Mouse (Mus musculus) adrenal gland, adult 18-20 months (tissue): ENCODE measurements around the gene Sh3kbp1. TPM values are rescaled to one million over a fixed set of nuclear protein-coding genes. Genes with fewer than 3 reads are reported as not detected.

Experiments
- DNase-seq, 2 experiments: peaks; one replicate each; pipeline ENCODE4 v3.0.0; 2021 to 2022; ENCODE audit warnings: low spot score in 2 of 2
- total RNA-seq, 2 experiments: library from RNA; stranded (reverse); gene quantifications; 1 replicate in 1 of 2; 2 replicates in 1 of 2; pipeline ENCODE4 v1.2.3; 2021

Sh3kbp1 gene
- total RNA-seq, 2 experiments from 2014 or later, result 27.1 to 50.0 TPM

- no peak for DNase-seq
These were observed 202.2 kb downstream of the Sh3kbp1 start for GRCm38 (mm10) chrX:159829192-159829852.

DNA sequence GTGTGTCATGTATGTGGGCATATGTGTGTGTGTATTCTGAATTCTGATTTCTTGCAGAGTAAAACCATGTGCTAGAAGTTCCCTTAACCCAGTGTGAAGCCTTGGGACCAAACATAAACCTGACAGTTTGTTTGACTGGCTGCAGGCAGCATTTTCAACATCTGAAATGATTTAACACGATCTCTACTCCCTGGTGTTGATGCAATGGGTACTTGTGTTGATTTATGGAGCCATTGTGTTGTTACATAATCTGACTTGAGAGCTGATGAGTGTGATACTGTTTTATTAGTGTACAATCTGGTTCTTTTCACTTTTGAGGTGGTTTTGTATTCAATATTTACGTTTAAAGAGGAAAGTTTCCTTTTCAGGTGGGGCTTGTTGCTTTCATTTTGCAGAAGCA, 204.1 kb downstream of the Sh3kbp1 start:
- DNase-seq, result no peak

GRCm38 (mm10) chrX:159835239-159835638, 208.2 kb downstream of the Sh3kbp1 start:
- no peak for DNase-seq

GRCm38 (mm10) chrX:159837379-159837778, 210.3 kb downstream of the Sh3kbp1 start:
- no peak for DNase-seq

- no peak for DNase-seq
These were observed 212.7 kb downstream of the Sh3kbp1 start for GRCm38 (mm10) chrX:159839786-159840185.

- no peak for DNase-seq
These were observed 213.2 kb downstream of the Sh3kbp1 start for GRCm38 (mm10) chrX:159840225-159840624.

DNA sequence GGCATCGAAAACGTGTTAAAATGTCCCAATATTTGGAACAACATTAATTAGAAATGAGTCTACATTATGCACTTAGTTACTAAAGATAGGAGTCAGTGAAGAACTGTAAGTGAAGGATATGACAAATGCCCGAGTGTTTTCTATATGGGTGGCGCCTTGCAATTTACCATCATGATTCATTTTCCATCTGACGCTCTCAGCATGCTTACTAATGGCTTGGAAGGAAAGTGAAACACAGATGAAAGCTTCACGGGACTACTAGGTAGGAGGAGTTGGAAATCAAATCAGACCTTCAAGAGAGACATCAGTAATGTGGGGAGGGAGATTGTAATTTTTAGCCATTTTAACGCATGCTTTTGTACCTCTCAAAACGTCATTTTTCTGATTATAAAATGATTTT, 223.7 kb downstream of the Sh3kbp1 start:
- DNase-seq, result no peak

DNA sequence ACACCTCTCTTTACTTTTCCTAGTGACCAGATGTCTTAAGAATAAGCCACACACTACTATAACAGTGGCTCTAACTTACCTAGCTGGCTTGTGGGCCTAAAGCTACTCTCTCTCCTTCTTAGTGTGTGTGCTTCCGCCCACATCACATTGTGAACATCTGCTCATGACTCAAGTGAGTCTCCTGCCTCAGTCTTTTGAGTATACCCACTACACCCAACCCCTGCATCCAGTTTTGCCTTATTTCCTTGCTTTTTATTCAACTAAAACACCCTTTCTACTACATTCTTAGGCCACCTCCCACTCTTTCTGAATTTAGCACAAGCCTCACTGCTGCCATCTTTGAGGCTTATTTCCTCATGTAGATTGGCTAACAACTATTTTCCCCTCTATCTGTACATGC, 229.8 kb downstream of the Sh3kbp1 start:
- no peak for DNase-seq

GRCm38 (mm10) chrX:159858126-159858525, 231.1 kb downstream of the Sh3kbp1 start:
- DNase-seq, result no peak

DNA sequence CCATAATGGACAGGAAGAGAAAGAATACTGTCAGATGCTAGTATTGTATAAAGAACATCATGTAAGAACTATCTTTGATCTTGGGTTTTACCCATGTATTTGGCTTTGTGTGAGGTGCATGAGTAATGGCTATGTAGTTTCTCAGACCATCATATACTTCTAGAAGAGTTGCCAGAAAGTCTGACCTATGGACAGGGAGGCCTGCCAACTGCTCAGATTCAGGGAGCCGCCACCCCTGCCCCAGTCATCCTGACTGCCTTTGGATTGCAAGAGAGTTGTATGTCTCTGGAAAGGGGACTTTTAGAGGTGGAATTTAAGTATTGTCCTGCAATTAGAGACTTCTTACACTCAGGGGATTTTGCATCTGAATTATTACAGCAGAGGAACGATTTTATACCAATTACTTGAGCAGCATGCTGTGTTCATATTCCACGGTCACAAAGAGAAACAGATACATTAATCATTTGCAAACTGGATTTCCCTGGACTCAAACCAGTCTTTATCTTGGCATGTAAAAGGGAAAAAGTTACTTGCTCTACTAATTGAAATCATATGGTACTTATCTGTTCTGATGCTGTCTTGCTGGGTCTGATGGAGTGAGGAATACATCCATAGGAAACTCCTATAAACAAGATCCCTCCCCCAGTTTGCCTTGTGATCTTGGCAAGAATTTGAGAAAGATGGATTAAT, 233.9 kb downstream of the Sh3kbp1 start:
- no peak for DNase-seq

- DNase-seq, result no peak
These were observed 240.6 kb downstream of the Sh3kbp1 start for GRCm38 (mm10) chrX:159867660-159868059.

- no peak for DNase-seq
These were observed 245.4 kb downstream of the Sh3kbp1 start for GRCm38 (mm10) chrX:159872521-159872920.

DNA sequence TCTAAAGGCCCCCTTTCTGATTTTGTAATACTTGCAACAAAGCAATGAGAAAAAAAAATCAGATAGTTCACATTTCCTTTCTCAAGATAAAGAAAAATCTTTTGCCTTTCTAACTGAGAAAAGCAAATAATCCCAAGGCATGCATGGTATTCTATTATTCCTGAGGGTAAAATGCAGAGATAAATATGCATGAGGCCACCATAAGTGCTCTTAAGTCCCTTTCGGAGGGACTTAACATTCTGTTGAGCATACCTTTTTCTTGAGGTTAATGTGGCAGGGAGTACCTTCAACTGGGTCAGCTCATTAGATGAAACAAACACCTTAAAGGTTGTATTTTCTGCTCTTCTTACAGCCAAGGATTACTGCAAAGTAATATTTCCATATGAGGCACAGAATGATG, 250.7 kb downstream of the Sh3kbp1 start:
- no peak for DNase-seq

- no peak for DNase-seq
These were observed 252.4 kb downstream of the Sh3kbp1 start for GRCm38 (mm10) chrX:159879455-159879854.

- no peak for DNase-seq
These were observed 254.5 kb downstream of the Sh3kbp1 start for GRCm38 (mm10) chrX:159881576-159881975.

- no peak for DNase-seq
These were observed 269.5 kb downstream of the Sh3kbp1 start for GRCm38 (mm10) chrX:159896536-159896935.

DNA sequence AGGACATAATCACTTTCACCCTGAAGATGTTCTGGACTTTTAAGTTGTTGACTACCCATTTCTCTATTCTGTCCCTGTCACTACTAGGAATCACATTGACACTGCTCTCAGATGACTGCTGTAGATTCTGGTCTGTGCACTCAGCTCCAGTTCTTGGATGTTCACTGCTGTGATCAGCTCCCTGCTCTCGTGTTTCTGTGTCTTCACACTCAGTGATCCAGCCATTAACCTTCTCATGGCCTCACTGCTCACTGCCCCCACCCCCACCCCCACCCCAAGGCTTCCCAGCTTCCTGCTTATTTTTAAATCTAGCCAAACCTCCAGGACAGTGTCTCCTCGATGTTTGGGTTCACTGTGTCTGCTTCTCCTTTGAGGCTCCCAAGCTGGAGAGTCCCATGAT, 271.0 kb downstream of the Sh3kbp1 start:
- DNase-seq, result no peak

DNA sequence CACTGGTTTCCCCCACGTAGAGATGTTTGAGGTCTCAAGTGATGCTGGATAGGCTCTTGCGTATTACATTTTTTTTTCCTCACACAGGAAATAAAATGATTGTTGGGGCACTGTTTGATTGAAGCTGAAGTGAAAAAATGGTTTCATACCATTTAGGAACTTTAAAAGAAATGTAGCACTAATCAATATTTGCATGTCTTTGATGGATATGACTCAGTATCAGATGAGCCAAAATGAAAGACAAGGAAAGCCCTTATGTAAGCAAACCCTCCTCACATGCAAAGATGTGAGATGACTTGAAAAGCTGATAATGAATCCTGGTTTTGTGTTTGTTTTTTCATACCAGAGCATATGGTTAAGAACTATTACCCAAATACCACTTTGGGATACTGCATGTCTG, 272.0 kb downstream of the Sh3kbp1 start:
- no peak for DNase-seq

DNA sequence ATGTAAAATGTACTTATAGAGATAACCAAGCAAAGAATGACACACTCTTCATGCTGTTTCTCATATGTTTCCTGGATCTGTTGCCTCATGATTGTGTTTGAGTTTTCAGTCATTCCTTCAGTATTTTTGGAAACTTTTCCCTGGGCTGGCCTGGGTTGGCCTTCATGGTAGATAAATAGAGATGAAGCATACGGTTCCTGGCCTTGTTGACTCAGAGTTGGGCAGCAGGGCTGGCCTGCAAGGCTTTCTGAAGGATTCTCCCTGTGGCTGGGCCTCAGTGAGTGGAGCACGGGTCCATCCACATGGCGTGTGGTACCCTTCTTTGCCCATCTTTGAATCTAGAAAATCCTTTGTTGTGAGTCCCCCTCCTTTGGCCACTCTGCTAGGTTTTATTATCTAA, 276.3 kb downstream of the Sh3kbp1 start:
- no peak for DNase-seq

DNA sequence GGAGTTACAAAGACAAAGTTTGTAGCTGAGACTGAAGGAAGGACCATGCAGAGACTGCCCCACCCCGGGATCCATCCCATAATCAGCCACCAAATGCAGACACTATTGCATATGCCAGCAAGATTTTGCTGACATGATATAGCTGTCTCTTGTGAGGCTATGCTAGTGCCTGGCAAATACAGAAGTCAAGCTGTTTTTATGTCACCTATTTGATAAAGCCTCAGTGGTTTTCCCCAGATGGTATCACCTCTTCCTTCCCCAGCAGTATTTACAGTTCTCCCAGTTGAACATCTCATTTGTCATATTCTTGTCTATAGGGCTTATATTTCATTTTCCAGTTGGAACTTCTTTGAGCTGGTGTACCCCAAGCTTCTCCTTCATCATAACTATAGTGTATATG, 280.6 kb downstream of the Sh3kbp1 start:
- DNase-seq, result no peak

DNA sequence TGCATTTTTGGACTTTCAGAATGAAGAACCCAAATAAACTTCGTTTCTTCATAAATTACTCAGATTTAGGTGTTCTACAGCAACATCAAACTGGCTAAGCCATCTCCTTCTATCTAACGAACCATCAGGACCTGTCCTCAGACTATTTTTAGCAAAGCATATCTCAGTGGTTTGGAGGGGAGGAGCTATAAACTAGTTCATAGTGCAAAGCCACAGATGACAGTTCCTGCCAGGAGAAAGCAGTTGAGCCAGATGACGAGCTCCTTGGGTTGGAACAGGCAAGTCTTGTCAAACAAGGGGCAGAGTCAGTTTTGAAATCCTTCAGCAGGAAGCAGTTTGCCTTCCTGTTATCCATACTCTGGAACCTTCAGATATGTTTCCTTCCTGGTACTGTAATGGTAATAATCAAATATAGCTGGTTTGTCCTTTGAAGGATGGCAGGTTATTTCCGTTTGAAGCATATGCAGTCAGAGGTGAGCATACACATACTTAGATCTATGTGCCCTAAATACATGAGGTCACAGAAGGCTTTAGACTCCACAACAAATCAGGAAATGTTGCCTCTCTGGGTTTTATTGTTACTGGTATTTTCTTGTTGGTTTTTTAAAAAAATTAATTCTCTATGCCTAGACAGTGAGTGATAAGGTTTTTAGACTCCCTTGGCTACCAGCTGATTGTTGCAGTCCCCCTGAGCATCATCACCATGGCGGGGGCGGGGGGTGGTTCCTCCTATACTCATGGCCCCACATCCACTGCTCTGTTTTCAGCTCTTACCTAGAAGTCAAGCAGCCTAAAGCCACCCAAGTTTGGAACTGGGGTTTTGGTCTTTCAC, 282.6 kb downstream of the Sh3kbp1 start:
- no peak for DNase-seq

- DNase-seq, result no peak
These were observed 283.5 kb downstream of the Sh3kbp1 start for GRCm38 (mm10) chrX:159910600-159910999.
